Mouse (Mus musculus) MEL (cell line): ENCODE measurements at regions not wholly inside any gene's neighbourhood (a gene's known extent, or its start where the extent isn't known, plus 50 kb on each side); places are given as distances from the start of the nearest gene placed in this dataset.

ENCODE experiments used
- JUND ChIP-seq: IDR thresholded peaks from 2 replicates; pipeline ENCODE4 v1.6.1; 2011; ENCODE audit warnings: low read depth, mild to moderate bottlenecking, improper control_type of control experiment, low read length
- POLR2A ChIP-seq, 2 experiments: IDR thresholded peaks; 2 replicates each; pipeline ENCODE4 v1.6.1; 2011 to 2012; ENCODE audit warnings: low read length in 2 of 2, mild to moderate bottlenecking in 2 of 2, control low read depth in 1 of 2, improper control_type of control experiment in 1 of 2, low read depth in 1 of 2, moderate library complexity in 1 of 2; ENCODE audit not compliant: control insufficient read depth in 1 of 2, insufficient read depth in 1 of 2, poor library complexity in 1 of 2
- USF2 ChIP-seq, 2 experiments: IDR thresholded peaks; 2 replicates each; pipeline ENCODE4 v1.6.1; 2011 to 2012; ENCODE audit warnings: improper control_type of control experiment in 2 of 2, low read length in 2 of 2, borderline replicate concordance in 1 of 2, inconsistent platforms in 1 of 2, low read depth in 1 of 2, mild to moderate bottlenecking in 1 of 2; ENCODE audit not compliant: insufficient read depth in 1 of 2

- TF ChIP-seq USF2 (IDR thresholded peaks at IDR 0.05; ENCODE audit: borderline replicate concordance in 1 of 2, insufficient read depth in 1 of 2, low read depth in 1 of 2, low read length in 2 of 2) (no peak), JUND (no peak), POLR2A (IDR thresholded peaks at IDR 0.05; ENCODE audit: control insufficient read depth in 1 of 2, insufficient read depth in 1 of 2, low read depth in 1 of 2, low read length in 2 of 2, poor library complexity in 1 of 2) (no peak)
Measured at GRCm38 (mm10) chr10:25829275-25829674, 248.8 kb upstream of the Gm9767 start.
